Mouse (Mus musculus) kidney, embryonic 14.5 days (tissue): Measurements from ENCODE around the gene Snx29. TPM values are rescaled to one million over a fixed set of nuclear protein-coding genes. Genes with fewer than 3 reads are reported as not detected.

ENCODE experiments used
- ATAC-seq: fragments of 200-750 bp; cut with Nextera tagmentation; 2 replicates; pipeline ENCODE4 v1.8.0; 2017; ENCODE audit warnings: moderate number of reproducible peaks, mild to moderate bottlenecking, moderate TSS enrichment, moderate library complexity; ENCODE audit not compliant: low FRiP score, low TSS enrichment
- H3K27ac ChIP-seq: fragments of 300-500 bp; sonication (generic); 2 replicates; pipeline ENCODE4 v1.5.1; 2014; ENCODE audit warnings: low read depth, mild to moderate bottlenecking, low read length, moderate library complexity, mixed read lengths
- H3K27me3 ChIP-seq: fragments of 300-500 bp; sonication (generic); 2 replicates; pipeline ENCODE4 v1.6.1; 2014; ENCODE audit warnings: mild to moderate bottlenecking, low read length; ENCODE audit not compliant: control insufficient read depth, insufficient read depth
- H3K36me3 ChIP-seq: fragments of 300-500 bp; sonication (generic); 2 replicates; pipeline ENCODE4 v1.6.1; 2014; ENCODE audit warnings: low read length, mixed read lengths; ENCODE audit not compliant: control insufficient read depth, insufficient read depth
- H3K4me1 ChIP-seq: fragments of 300-500 bp; sonication (generic); 2 replicates; pipeline ENCODE4 v1.6.1; 2014; ENCODE audit warnings: low read length, mixed read lengths; ENCODE audit not compliant: control insufficient read depth, insufficient read depth
- H3K4me2 ChIP-seq: fragments of 300-500 bp; sonication (generic); replicated peaks from 2 replicates; pipeline ENCODE4 v1.6.1; 2014; ENCODE audit warnings: low read depth, mild to moderate bottlenecking, low read length
- H3K4me3 ChIP-seq: fragments of 300-500 bp; sonication (generic); 2 replicates; pipeline ENCODE4 v1.5.1; 2014; ENCODE audit warnings: mild to moderate bottlenecking, low read length
- H3K9ac ChIP-seq: fragments of 300-500 bp; sonication (generic); 2 replicates; pipeline ENCODE4 v1.6.1; 2014; ENCODE audit warnings: low read depth, mild to moderate bottlenecking, low read length, moderate library complexity
- H3K9me3 ChIP-seq: fragments of 300-500 bp; sonication (generic); 2 replicates; pipeline ENCODE4 v1.6.1; 2016; ENCODE audit warnings: low read length; ENCODE audit not compliant: control insufficient read depth
- WGBS: fragments of 180-500 bp; shearing (Covaris S2); extraction: QIAGEN DNeasy Blood & Tissue Kit; methylation state at CpG from one replicate; pipeline ENCODE4 v1.1.7; 2014; 5-methylcytosine and 5-hydroxymethylcytosine counted together
- polyA plus RNA-seq: library from polyadenylated mRNA; unstranded; fragments of >200 nt; fragmentation: Nextera tagmentation; extraction: Ambion mirVana; gene quantifications from 2 replicates; pipeline ENCODE4 v1.2.1, GENCODE M21; 2014

Gene Snx29
- polyA plus RNA-seq, 1 experiment from 2014 or later, result 17.7 TPM

- WGBS, result 5% methylated on average over 3 of the region's 3 CpGs
- H3K4me2 ChIP-seq, result no peak overlapping the region
- no peak overlapping the region for H3K9ac ChIP-seq
- H3K27ac ChIP-seq, result no peak overlapping the region
- no peaks in the 10 kb centered on the region for H3K27me3 ChIP-seq
- H3K4me3 ChIP-seq, result no peak overlapping the region
- H3K36me3 ChIP-seq, result no peaks in the 10 kb centered on the region
- no peaks in the 10 kb centered on the region for H3K9me3 ChIP-seq
- no peak for ATAC-seq
- H3K4me1 ChIP-seq, result peaks cover 6% of the 10 kb centered on the region; the same call in 1 of the 2 replicates
These were observed 314.2 kb downstream of the Snx29 start for GRCm38 (mm10) chr16:11636902-11637301.

- ATAC-seq, result no peak
- no peaks in the 10 kb centered on the region for H3K36me3 ChIP-seq
- H3K4me1 ChIP-seq, result peaks cover 9% of the 10 kb centered on the region; the same call in 1 of the 2 replicates
- H3K27me3 ChIP-seq, result no peaks in the 10 kb centered on the region
- no peaks in the 10 kb centered on the region for H3K9me3 ChIP-seq
- H3K9ac ChIP-seq, result no peak overlapping the region
- H3K4me2 ChIP-seq, result no peak overlapping the region
- no peak overlapping the region for H3K4me3 ChIP-seq
- H3K27ac ChIP-seq, result no peak overlapping the region
These were observed 315.1 kb downstream of the Snx29 start for GRCm38 (mm10) chr16:11637794-11638193.

GRCm38 (mm10) chr16:11638739-11639138 is 316.0 kb downstream of the Snx29 start:
- H3K9me3 ChIP-seq, result no peaks in the 10 kb centered on the region
- no peak overlapping the region for H3K4me2 ChIP-seq
- no peak overlapping the region for H3K4me3 ChIP-seq
- no peak overlapping the region for H3K9ac ChIP-seq
- H3K4me1 ChIP-seq, result peaks cover 9% of the 10 kb centered on the region; the same call in 1 of the 2 replicates
- WGBS, result 96% methylated on average over 1 of the region's 1 CpGs
- H3K27ac ChIP-seq, result no peak overlapping the region
- no peak for ATAC-seq
- H3K27me3 ChIP-seq, result no peaks in the 10 kb centered on the region
- no peaks in the 10 kb centered on the region for H3K36me3 ChIP-seq

DNA sequence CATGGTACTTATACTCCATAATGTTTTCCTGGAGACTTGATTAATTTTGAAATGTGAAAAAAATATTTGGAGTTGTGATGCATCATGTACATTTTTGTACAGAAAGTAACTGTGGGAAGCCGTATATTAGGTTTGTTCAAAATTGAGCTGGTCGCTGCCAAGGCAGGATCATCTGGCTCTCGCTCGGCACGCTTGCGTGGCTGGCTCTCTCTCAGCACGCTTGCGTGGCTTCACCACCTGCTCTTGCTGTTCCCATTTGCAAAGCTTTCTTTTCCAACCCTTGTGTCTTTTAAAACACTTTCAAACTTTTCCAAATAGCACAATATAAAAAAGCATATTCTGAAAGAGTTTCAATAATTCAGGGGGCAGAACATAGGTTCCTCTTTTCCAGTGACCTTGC is 317.2 kb downstream of the Snx29 start:
- H3K4me2 ChIP-seq, result no peak overlapping the region
- 94% methylated on average over 8 of the region's 8 CpGs for WGBS
- no peaks in the 10 kb centered on the region for H3K27me3 ChIP-seq
- H3K36me3 ChIP-seq, result no peaks in the 10 kb centered on the region
- H3K9me3 ChIP-seq, result no peaks in the 10 kb centered on the region
- H3K4me3 ChIP-seq, result no peak overlapping the region
- H3K4me1 ChIP-seq, result peaks cover 9% of the 10 kb centered on the region; the same call in 1 of the 2 replicates
- no peak overlapping the region for H3K9ac ChIP-seq
- ATAC-seq, result no peak
- H3K27ac ChIP-seq, result no peak overlapping the region

DNA sequence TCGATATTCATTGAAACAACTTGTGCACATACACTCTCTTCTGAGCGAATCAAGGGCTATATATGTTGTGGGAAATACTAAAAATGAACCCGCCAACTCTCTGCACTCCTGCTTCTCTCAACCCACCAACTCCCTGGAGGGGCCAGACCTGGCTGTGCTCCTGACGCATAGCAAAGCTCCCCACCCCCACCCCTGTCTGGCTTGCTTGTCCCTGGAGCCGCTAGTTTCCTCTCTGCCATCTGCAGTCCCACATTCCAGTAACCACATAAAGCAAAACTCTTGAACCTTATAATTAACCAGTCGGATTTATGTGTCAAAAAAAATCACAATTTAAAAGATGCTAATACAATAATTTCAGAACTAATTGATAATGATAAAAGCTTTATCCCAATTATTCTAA is 320.9 kb downstream of the Snx29 start:
- 65% methylated on average over 6 of the region's 6 CpGs for WGBS
- no peaks in the 10 kb centered on the region for H3K9me3 ChIP-seq
- H3K27ac ChIP-seq, result no peak overlapping the region
- H3K4me3 ChIP-seq, result no peak overlapping the region
- H3K36me3 ChIP-seq, result no peaks in the 10 kb centered on the region
- 0 out of 2 replicates have a peak, but pooled peaks cover 3% of the 10 kb centered on the region for H3K4me1 ChIP-seq
- no peak for ATAC-seq
- no peaks in the 10 kb centered on the region for H3K27me3 ChIP-seq
- no peak overlapping the region for H3K9ac ChIP-seq
- H3K4me2 ChIP-seq, result no peak overlapping the region

GRCm38 (mm10) chr16:11644399-11644798 is 321.7 kb downstream of the Snx29 start:
- ATAC-seq, result no peak
- 72% methylated on average over 2 of the region's 2 CpGs for WGBS
- H3K4me2 ChIP-seq, result no peak overlapping the region
- H3K4me1 ChIP-seq, result 0 out of 2 replicates have a peak, but pooled peaks cover 3% of the 10 kb centered on the region
- H3K36me3 ChIP-seq, result no peaks in the 10 kb centered on the region
- no peak overlapping the region for H3K9ac ChIP-seq
- no peak overlapping the region for H3K4me3 ChIP-seq
- no peaks in the 10 kb centered on the region for H3K27me3 ChIP-seq
- no peak overlapping the region for H3K27ac ChIP-seq
- H3K9me3 ChIP-seq, result no peaks in the 10 kb centered on the region

GRCm38 (mm10) chr16:11645668-11646067 is 323.0 kb downstream of the Snx29 start:
- H3K36me3 ChIP-seq, result no peaks in the 10 kb centered on the region
- no peak overlapping the region for H3K4me2 ChIP-seq
- H3K9ac ChIP-seq, result no peak overlapping the region
- no peak overlapping the region for H3K4me3 ChIP-seq
- H3K4me1 ChIP-seq, result 0 out of 2 replicates have a peak, but pooled peaks cover 3% of the 10 kb centered on the region
- no peaks in the 10 kb centered on the region for H3K27me3 ChIP-seq
- ATAC-seq, result no peak
- no peaks in the 10 kb centered on the region for H3K9me3 ChIP-seq
- WGBS, result 41% methylated on average over 4 of the region's 4 CpGs
- H3K27ac ChIP-seq, result no peak overlapping the region

DNA sequence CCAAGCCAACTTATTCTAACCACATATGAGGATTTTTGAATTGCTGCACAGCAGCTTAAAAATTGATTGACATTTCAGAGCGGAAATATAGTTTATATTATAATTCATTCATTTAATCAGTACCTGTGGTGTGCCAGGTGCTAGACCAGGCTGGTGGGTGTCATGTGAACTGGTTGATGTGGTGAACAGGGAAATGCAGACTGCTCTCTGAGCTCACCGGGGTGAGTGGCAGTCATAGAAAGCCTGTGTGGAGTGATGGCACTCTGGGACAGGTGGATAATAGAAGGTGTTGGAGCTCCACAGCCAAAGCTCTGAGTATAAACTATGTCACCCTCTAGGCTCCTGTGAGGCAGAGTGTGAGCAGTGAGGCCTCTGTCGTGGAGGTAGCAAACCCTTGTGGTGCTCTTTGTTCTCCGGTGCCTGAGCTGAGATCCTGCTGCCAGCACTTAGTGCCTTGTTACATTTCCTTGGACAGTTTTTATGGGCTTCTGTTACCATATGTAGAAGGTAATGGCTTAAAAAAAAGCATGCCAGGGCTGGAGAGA is 324.1 kb downstream of the Snx29 start:
- Histone ChIP-seq H3K27ac (no peak overlapping the region), H3K27me3 (no peaks in the 10 kb centered on the region), H3K4me1 (0 out of 2 replicates have a peak, but pooled peaks cover 3% of the 10 kb centered on the region), H3K4me3 (no peak overlapping the region), H3K9me3 (no peaks in the 10 kb centered on the region), H3K9ac (no peak overlapping the region), H3K4me2 (no peak overlapping the region), H3K36me3 (no peaks in the 10 kb centered on the region)
- WGBS, result 78% methylated on average over 4 of the region's 4 CpGs
- no peak for ATAC-seq

DNA sequence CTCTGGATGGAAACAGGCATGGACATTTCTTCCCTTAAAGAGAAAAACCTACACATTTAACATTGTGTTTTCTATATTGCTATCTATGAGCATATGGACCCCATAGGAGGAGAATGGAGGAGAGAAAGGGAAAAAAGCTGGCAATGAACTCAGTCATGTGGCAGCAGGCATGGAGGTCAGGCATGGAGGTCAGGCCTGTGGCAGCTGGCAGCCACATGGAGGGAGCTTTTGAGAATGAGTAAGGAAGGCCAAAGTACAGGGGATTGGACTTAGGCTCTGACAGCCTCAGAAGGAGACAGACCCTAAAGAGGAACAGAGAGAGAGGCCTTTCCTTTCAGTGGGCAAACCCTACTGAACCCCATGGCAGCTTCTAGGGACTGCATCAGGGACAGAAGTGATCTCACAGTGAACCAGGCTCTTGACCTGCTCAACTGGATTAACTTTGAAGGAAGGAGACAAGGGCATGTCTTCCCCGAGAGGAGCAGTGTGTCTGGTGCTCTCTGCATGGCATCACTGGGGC is 325.5 kb downstream of the Snx29 start:
- Histone ChIP-seq H3K36me3 (no peaks in the 10 kb centered on the region), H3K9ac (no peak overlapping the region), H3K4me1 (no peaks in the 10 kb centered on the region), H3K9me3 (no peaks in the 10 kb centered on the region), H3K4me3 (no peak overlapping the region), H3K27me3 (no peaks in the 10 kb centered on the region), H3K4me2 (no peak overlapping the region), H3K27ac (no peak overlapping the region)
- 91% methylated on average over 1 of the region's 1 CpGs for WGBS
- ATAC-seq, result no peak
